Mouse (Mus musculus): Measurements from ENCODE around the gene Rimbp2.

- TF ChIP-seq GATA1 (IDR thresholded peaks at IDR 0.05; ENCODE audit: low read length) (no peak), TAL1 (IDR thresholded peaks at IDR 0.05; ENCODE audit: low read length) (no peak)
These were observed 184.2 kb downstream of the Rimbp2 start for GRCm38 (mm10) chr5:128769026-128769631.
